Mouse (Mus musculus): Measurements from ENCODE around the gene Asgr1. TPM values are rescaled to one million over a fixed set of nuclear protein-coding genes. Genes with fewer than 3 reads are reported as not detected.

Gene Asgr1
- total and polyA plus RNA-seq, 3 experiments = not detected

DNA sequence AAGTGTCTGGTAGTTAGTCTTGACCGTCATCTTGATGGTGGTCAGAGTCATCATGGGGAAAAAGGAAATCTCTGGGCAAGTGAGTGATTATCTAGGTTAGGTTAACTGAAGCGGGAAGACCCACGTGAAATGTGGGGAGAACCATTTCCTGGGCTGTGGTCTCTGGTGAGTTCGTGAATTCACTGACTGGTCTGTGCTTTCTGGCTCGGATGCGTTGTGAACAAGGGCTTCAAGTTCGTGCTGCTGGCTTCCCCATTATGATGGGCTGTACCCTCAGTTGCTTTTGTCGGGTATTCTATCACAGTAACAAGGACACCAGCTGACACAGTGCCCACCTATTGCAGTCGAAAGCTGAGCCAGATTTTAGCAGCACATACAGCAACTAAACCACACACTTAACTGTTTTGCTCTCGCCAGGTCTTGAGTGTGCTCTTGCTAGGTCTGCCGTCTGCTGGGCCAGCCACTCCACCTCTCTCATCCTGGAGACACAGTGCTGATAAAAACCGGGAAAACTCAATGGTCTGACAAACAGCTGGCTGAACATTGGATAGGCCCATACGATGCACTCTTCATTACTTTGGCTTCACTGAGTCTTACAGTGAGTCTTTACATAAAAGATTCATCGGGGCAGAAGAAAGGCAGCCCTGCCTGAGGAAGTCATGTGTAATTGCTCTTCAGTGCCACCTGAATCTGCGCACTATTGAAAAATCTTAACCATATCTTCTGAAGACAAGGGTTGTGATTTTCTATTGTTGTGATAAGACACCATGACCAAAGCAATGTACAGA, 27.1 kb downstream of the Asgr1 start:
- no peak for DNase-seq (ENCODE audit: extremely low read depth)
- Histone ChIP-seq H3K9ac (ENCODE audit: insufficient read depth, low read depth) (no peak overlapping the region), H3K9me3 (replicated peaks; ENCODE audit: low read length) (peaks cover 5% of the 10 kb centered on the region), H3K4me2 (ENCODE audit: insufficient read depth, low read depth, poor library complexity, severe bottlenecking) (no peak overlapping the region), H3K4me3 (replicated peaks in 1 of 3; ENCODE audit: low read depth in 2 of 3, low read length in 2 of 3, poor library complexity in 1 of 3) (no peak overlapping the region), H3K36me3 (replicated peaks in 1 of 2; ENCODE audit: control insufficient read depth in 1 of 2, insufficient read depth in 1 of 2, low read length in 1 of 2) (no peaks in the 10 kb centered on the region), H3K4me1 (ENCODE audit: control insufficient read depth in 1 of 2, insufficient read depth in 2 of 2) (peaks cover 12 to 31% of the 10 kb centered on the region in 2 experiments), H3K79me2 (replicated peaks; ENCODE audit: control insufficient read depth, extremely low read depth, insufficient read depth, poor library complexity, severe bottlenecking) (no peaks in the 10 kb centered on the region), H3K27ac (ENCODE audit: insufficient read depth, low read depth) (no peak overlapping the region), H3K27me3 (replicated peaks) (no peaks in the 10 kb centered on the region)
- in situ Hi-C loops (cut with MboI; ENCODE audit: low pct_ligation_motif_present, low pct_unique_long_range_greater_than_20kb, low sequenced_read_pairs) (no loop called here), dilution Hi-C loops (cut with MboI; ENCODE audit: extremely low pct_ligation_motif_present, extremely low pct_unique_long_range_greater_than_20kb, low sequenced_read_pairs) (no loop called here)
- no peak for TF ChIP-seq POLR2A (IDR thresholded peaks at IDR 0.05; ENCODE audit: low read depth, low read length)
- TF ChIP-seq USF1 (IDR thresholded peaks at IDR 0.05; ENCODE audit: low read depth, low read length) = no peak
- TF ChIP-seq POLR2AphosphoS2 (IDR thresholded peaks at IDR 0.05; ENCODE audit: low read depth, low read length) = no peak

DNA sequence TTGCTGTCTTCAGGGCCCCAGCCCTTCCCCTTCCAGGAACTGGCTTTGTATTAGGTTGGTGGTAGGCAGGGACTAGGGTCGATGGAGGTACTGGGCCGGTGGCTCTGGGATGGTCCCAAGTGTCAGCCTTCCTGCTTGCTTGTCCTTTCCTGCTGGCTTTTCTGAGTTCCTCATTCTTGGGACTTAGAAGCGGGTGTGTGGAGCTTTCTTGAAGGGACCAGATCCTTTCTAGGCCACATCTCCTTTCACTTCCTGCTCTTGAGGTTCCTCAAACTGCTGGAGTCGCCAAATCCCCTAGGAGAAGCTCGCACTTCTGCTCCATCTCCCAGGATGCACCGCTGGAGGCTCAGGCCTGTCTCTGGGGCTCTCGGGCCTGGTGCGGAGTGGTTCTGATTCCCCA, 30.7 kb downstream of the Asgr1 start:
- peak; percentile 60 for DNase-seq (ENCODE audit: extremely low read depth)
- H3K4me1 ChIP-seq (ENCODE audit: control insufficient read depth in 1 of 2, insufficient read depth in 2 of 2) = peaks cover 12 to 31% of the 10 kb centered on the region in 2 experiments
- H3K36me3 ChIP-seq (replicated peaks in 1 of 2; ENCODE audit: control insufficient read depth in 1 of 2, insufficient read depth in 1 of 2, low read length in 1 of 2) = no peaks in the 10 kb centered on the region
- H3K27ac ChIP-seq (ENCODE audit: insufficient read depth, low read depth) = no peak overlapping the region
- H3K79me2 ChIP-seq (replicated peaks; ENCODE audit: control insufficient read depth, extremely low read depth, insufficient read depth, poor library complexity, severe bottlenecking) = no peaks in the 10 kb centered on the region
- H3K4me2 ChIP-seq (ENCODE audit: insufficient read depth, low read depth, poor library complexity, severe bottlenecking) = peak overlapping the region; percentile 22
- H3K9me3 ChIP-seq (replicated peaks; ENCODE audit: low read length) = peaks cover 19% of the 10 kb centered on the region
- H3K4me3 ChIP-seq (replicated peaks in 1 of 3; ENCODE audit: low read depth in 2 of 3, low read length in 2 of 3, poor library complexity in 1 of 3) = peak overlapping the region in 1 of 3 experiments; percentile 4
- dilution Hi-C loops (cut with MboI; ENCODE audit: extremely low pct_ligation_motif_present, extremely low pct_unique_long_range_greater_than_20kb, low sequenced_read_pairs) = no loop called here
- TF ChIP-seq CHD2 (IDR thresholded peaks at IDR 0.05; ENCODE audit: low read length) (no peak; the same call in 1 of the 2 replicates), TCF12 (IDR thresholded peaks at IDR 0.05; ENCODE audit: low read depth, low read length) (0 out of 2 replicates have a peak, but pooled peaks have one; percentile 14), IRF4 (IDR thresholded peaks at IDR 0.05; ENCODE audit: low read depth, low read length) (peak; percentile 35), POLR2A (IDR thresholded peaks at IDR 0.05; ENCODE audit: low read depth, low read length) (peak; percentile 17; the same call in 1 of the 2 replicates), EP300 (IDR thresholded peaks at IDR 0.05; ENCODE audit: low read length) (peak; percentile 70), ELF1 (IDR thresholded peaks at IDR 0.05; ENCODE audit: low read depth, low read length) (peak; percentile 47; the same call in 1 of the 2 replicates), MAZ (IDR thresholded peaks at IDR 0.05; ENCODE audit: low read depth, low read length) (no peak)
- peaks cover 1% of the 10 kb centered on the region for H3K27me3 ChIP-seq (replicated peaks)
- in situ Hi-C loops (cut with MboI; ENCODE audit: low pct_ligation_motif_present, low pct_unique_long_range_greater_than_20kb, low sequenced_read_pairs) = no loop called here
- H3K9ac ChIP-seq (ENCODE audit: insufficient read depth, low read depth) = no peak overlapping the region; the same call in 1 of the 2 replicates

DNA sequence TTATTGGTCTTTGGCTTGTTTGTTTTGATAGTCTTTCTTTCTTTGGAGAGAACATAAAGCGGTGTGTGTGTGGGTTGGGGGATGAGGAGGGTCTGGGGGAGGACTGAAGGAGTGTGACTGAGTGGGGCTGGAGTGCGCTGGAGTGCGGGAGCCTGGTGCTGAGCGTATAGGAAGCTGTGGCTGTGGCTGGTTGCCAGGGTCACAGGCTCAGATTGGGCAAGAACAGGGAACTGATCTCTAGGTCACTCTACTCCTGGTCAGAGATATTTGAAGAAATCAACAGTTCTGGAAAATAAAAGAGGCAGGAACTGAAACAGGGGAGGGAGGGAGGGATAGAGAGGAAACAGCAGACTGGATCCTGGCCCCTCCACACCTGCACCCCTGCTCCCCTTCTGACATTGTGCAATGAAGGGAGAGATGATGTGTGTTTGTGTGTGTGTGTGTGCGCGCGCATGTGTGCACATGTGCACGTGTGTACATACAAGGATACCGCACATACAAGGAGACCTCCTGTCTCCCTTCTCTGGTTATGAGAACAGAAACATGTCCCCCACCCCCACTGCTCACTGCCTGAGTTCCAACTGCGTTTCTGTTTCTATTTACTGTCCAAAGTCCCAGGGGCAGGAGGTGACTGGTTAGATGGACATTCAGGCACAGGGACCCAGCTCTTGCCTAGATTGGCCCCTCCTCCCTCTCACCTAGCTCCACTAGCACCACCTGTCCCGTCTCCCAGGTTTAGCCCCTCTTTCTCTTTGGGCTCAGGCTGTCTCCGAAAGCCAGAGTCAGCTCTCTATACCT, 38.3 kb downstream of the Asgr1 start, which contains the start of gene Asgr2:
Gene Asgr2, plus strand, starts transcription at position 659 of the 798 bp plus-strand sequence.
- Histone ChIP-seq H3K4me3 (replicated peaks in 1 of 3; ENCODE audit: low read depth in 2 of 3, low read length in 2 of 3, poor library complexity in 1 of 3) (no peak within 1 kb of the TSS), H3K27me3 (replicated peaks) (peaks cover 11% of the 10 kb centered on the region), H3K4me2 (ENCODE audit: insufficient read depth, low read depth, poor library complexity, severe bottlenecking) (no peak within 1 kb of the TSS), H3K36me3 (replicated peaks in 1 of 2; ENCODE audit: control insufficient read depth in 1 of 2, insufficient read depth in 1 of 2, low read length in 1 of 2) (no peaks in the 10 kb centered on the region), H3K9ac (ENCODE audit: insufficient read depth, low read depth) (no peak within 1 kb of the TSS), H3K4me1 (ENCODE audit: control insufficient read depth in 1 of 2, insufficient read depth in 2 of 2) (peaks cover 0 to 4% of the 10 kb centered on the region in 2 experiments; a peak in 1 of 4 replicates), H3K27ac (ENCODE audit: insufficient read depth, low read depth) (no peak within 1 kb of the TSS), H3K79me2 (replicated peaks; ENCODE audit: control insufficient read depth, extremely low read depth, insufficient read depth, poor library complexity, severe bottlenecking) (no peaks in the 10 kb centered on the region), H3K9me3 (replicated peaks; ENCODE audit: low read length) (peaks cover 8% of the 10 kb centered on the region)
- dilution Hi-C loops (cut with MboI; ENCODE audit: extremely low pct_ligation_motif_present, extremely low pct_unique_long_range_greater_than_20kb, low sequenced_read_pairs) (no loop called here), in situ Hi-C loops (cut with MboI; ENCODE audit: low pct_ligation_motif_present, low pct_unique_long_range_greater_than_20kb, low sequenced_read_pairs) (loop anchor here (5.0 kb wide), 1 partner anchor 35 kb away; no protein-coding TSS in a partner anchor)
- TF ChIP-seq RCOR1 (conservative IDR thresholded peaks at IDR 0.05; ENCODE audit: low read depth, low read length) = no peak
- TF ChIP-seq UBTF (IDR thresholded peaks at IDR 0.05; ENCODE audit: low read depth, low read length) = no peak
- no peak for TF ChIP-seq KAT2A (IDR thresholded peaks at IDR 0.05; ENCODE audit: insufficient replicate concordance, low read length)
- TF ChIP-seq MAFK (IDR thresholded peaks at IDR 0.05; ENCODE audit: insufficient replicate concordance, low read length) = no peak
- TF ChIP-seq NELFE (IDR thresholded peaks at IDR 0.05; ENCODE audit: low read depth, low read length) = no peak
- TF ChIP-seq ZC3H11A (IDR thresholded peaks at IDR 0.05; ENCODE audit: low read depth, low read length) = no peak
- TF ChIP-seq RAD21 (IDR thresholded peaks at IDR 0.05; ENCODE audit: low read depth, low read length) = no peak
- TF ChIP-seq CTCF (conservative IDR thresholded peaks at IDR 0.05 in 1 of 2, IDR thresholded peaks at IDR 0.05 in 1 of 2; ENCODE audit: low read depth in 2 of 2, low read length in 2 of 2) = no peak
- TF ChIP-seq GABPA (IDR thresholded peaks at IDR 0.05; ENCODE audit: insufficient replicate concordance, low read depth, low read length) = no peak
- no peak for TF ChIP-seq CHD2 (IDR thresholded peaks at IDR 0.05; ENCODE audit: low read length)
- no peak for TF ChIP-seq SMC3 (IDR thresholded peaks at IDR 0.05; ENCODE audit: low read depth, low read length)
- TF ChIP-seq ELF1 (IDR thresholded peaks at IDR 0.05; ENCODE audit: low read depth, low read length) = no peak
- no peak for DNase-seq (ENCODE audit: extremely low read depth)
